Mouse (Mus musculus) frontal cortex, adult (tissue): ENCODE measurements at regions not wholly inside any gene's neighbourhood (a gene's known extent, or its start where the extent isn't known, plus 50 kb on each side); places are given as distances from the start of the nearest gene placed in this dataset.
A peak's percentile ranks its signal among the peaks of the same experiment; 100 is the strongest.
"Not testable (repeated sequence)": the region's sequence is repeated elsewhere in the genome, so short reads cannot be mapped to it uniquely, and the experiment has no call there.

Experiments
- ATAC-seq: cut with Nextera tagmentation; 2 replicates; pipeline ENCODE4 v1.9.2; 2017; ENCODE audit warnings: mild to moderate bottlenecking, moderate library complexity, mixed read lengths; ENCODE audit not compliant: low TSS enrichment

DNA sequence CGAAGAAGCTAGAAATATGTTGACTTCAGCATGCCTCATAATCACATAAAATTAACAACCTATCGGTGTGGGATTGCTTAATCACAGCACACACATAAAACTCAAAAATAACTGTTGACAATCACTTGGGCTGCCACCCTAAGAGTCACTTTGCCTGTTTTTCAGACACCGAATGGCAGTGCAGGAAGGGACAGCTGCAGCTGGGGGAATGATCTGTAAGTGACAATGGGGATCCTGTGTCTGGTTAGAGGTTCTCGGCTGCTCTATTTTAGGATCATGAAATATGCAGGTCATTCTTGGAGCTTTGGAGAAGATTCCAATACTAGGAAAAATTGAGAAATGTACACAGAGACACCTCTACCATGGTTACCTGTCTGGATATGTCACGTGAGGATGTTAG, 54.4 kb upstream of the Tcf12 start:
- ATAC-seq = peak; percentile 41; the same call in 1 of the 2 replicates

DNA sequence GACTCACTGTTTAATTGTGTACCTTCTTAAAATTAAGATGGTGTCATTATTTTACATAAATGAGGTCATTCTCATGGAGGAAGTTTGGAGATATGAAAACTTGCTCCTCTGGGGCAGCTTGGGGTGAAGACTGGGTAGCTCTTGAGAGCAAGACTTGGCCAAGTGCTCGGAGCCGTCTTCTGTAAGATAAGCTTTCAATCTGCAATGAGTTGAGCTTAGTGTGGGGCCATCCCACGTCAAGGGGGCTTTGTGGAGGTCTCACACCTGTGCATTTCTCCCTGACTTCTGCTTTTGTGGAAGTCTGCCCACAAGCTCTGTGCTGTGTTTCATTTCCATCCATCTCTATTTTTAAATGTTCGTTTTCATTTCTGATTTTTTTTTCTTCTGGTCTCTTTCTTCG, 54.9 kb upstream of the Tcf12 start:
- no peak for ATAC-seq

- ATAC-seq = no peak
These were observed 57.6 kb upstream of the Tcf12 start for GRCm38 (mm10) chr9:72169231-72169630.

- ATAC-seq = no peak
These were observed 58.1 kb upstream of the Tcf12 start for GRCm38 (mm10) chr9:72169728-72170188.

DNA sequence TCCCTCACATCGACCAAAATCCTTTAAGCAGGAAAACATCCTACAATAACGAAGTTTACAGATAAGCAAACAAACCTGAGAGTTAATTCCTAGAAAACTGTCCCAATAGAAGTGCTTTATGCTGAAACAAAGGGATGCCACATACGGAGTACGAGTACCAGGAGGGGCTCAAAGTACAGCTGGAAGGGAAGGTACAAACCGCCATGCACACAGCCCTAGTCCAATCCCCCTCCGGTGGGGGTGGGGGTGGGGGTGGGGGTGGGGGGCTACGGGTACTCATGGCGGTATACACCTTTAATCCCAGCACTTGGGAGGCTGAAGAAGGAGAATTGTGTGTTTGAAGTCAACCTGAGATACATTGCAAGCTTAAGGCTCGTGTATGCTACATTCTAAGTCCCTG, 58.6 kb upstream of the Tcf12 start:
- no peak for ATAC-seq

DNA sequence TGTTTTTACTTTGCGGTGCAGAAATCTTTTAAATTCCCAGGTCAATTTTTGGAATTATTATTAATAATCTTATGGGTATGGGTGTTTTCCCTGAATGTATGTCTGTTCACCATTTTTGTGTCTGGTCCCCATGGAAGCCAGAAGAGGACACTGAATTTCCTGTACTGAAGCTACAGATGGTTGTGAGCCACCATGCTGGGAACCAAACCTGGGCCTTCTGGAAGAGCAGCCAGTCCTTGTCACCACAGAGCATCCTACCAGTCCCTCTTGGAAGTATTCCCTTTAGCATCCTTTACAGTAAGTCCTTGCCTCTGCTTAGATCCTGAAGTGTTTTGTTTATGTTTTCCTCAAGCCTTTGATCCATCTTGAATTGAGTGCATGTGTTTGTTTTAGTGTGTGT, 60.7 kb upstream of the Tcf12 start:
- ATAC-seq = no peak

- peak; percentile 75; the same call in 1 of the 2 replicates for ATAC-seq
These were observed 69.3 kb upstream of the Tcf12 start for GRCm38 (mm10) chr9:72180972-72181371.

- ATAC-seq = no peak
These were observed 71.7 kb upstream of the Tcf12 start for GRCm38 (mm10) chr9:72183336-72183735.

DNA sequence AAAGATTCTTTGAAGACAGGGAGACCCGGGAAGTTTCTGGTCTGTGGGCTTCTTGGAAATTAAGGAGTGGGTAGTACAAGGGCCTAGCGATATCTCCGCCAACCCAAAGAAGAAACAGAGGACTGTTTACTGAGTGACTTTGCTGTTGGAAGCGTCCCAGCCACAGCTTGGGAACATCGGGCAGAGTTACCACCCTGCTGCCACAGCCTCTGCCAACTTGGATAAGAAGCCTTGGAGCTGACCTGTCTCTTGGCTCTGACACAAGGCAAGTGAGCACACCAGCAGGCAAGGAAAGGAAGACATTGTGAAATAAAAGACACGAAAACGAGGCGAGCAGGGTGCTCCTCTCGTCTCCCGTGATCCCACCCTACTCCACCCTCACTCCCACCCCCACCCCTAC, 72.3 kb upstream of the Tcf12 start:
- ATAC-seq = peak; percentile 58; the same call in 1 of the 2 replicates

DNA sequence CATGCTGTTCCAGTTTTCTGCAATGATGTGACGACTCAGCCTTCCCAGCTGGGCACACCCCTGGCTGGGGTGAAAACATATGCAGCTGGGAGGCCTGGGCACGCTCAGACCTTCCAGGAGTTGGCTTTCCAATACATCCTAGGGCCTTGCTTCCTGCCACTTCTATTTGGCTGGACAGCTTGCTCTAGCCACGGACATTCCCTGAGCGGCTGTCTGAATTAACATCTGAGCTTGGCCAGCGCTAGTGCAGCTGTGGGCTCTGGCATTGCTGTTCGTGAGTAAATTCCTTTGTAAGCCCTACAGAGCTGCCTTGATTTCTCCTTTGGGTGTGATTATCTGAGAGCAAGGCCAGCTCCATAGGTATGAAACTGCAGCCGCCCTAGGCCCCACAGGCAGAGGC, 78.2 kb upstream of the Tcf12 start:
- no peak for ATAC-seq

- no peak for ATAC-seq
These were observed 79.0 kb upstream of the Tcf12 start for GRCm38 (mm10) chr9:72190631-72191030.

DNA sequence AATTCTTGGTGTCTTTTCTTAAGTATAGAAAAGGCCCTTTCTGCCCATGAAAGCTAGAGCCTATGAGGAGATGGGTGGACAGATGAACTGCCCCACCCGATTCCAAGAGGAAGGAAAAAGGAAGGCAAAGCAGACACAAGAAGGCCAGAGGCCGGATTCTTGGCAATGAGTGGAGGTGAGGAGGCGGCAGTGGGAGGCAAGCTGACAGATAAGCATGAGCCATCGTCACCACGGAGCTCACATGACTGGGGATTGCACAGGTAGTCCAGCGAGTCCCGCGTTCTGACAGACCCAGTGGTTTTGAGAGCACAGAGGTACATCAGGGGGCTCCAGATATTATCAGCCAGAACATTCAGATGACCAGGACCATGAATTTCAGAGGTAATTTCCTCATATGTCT, 79.4 kb upstream of the Tcf12 start:
- ATAC-seq = no peak

DNA sequence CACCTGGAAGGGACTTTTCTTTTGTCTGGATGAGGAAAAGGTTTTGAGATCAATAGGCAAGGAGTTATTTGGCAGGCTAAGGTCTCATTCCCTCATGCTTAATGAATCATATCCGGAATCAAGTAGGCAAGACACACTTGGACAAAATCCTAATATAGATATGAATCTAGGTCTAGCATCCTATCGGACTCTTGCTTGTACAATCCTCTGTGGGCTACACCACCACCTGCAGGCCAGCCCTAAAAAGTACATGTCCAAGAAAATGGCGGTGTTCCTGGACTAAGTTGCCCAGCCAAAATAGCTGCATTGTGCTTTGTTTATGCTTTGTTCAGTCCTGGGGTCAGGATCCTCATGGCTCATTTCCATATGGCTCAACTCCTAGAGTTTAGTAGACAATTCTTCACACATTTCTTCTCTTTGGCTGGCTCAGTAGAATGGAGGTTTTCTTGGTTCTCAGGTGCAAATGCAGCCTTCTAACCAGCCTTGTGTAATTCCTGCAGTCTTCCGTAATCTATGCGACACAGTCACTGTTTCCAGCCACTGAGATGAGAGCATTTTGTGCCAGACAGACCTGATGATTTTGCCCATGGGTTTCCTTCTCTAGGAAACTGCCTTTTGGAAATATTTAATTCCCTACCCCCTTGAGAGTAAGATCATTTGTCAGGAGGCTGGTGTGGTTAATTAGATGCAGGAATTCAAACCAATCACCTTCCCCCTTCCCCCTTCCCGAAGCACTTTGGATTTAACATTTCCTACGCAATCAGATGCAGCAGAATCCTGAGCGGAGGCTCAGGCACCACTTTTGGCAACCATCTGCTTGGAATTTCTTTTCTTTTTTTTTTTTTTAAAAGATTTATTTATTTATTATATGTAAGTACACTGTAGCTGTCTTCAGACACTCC, 80.6 kb upstream of the Tcf12 start:
- peak; percentile 56 for ATAC-seq

- ATAC-seq = not testable (repeated sequence)
These were observed 81.3 kb upstream of the Tcf12 start for GRCm38 (mm10) chr9:72192953-72193337.

DNA sequence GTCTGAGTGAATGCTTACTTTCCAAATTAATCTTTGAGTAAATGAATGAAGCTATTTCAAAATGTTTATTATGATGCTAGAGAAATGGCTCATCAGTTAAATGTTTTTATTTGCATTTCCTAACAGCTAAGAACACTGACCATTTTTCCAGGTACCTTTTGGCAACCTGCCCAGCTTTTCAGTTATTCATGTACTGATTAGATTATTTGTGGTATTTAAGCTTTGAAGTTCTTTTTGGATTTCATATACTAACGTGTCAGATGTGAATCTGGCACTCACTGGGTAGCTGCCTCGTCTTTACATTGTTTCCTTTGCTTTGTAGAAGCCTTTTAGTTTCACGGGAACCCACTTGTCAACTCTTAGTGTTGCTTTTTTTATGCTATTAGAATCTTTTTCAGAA, 79.3 kb upstream of the Zfp280d start:
- ATAC-seq = no peak

DNA sequence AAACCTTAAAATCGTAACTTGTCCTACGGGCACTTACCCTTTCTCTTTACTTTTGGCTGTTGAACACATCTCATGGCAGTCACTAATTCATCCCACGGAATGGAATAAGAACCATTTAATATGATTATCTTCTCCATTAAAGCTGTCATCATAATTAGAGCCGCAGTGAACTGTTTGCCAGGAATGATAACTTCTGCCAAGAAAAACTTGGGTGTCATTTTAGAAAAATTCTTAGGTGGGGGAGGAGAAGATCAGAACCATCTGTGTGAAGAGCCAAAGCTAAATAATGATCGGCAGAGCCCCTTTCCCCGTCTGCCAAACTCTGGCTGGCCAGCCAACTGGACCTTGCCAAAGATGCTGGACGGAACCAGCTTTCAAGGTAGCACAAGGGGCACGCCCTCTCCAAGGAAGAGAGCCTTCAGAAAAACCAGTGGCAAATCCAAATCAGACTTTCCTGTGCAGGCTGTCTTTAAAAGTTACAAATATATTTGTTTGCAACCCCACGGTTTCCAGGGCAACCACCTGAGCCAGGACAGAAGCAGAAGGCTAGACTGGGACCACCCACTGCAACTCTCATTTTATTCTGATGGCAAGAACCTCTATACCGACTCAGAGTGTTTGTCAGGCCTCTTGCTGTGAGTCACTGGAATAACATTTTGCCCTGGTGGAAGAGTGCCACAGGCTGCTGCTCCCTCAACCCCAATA, 77.9 kb upstream of the Zfp280d start:
- ATAC-seq = peak; percentile 31; the same call in 1 of the 2 replicates

GRCm38 (mm10) chr9:72197331-72197732, 77.3 kb upstream of the Zfp280d start:
- peak; percentile 88 for ATAC-seq

DNA sequence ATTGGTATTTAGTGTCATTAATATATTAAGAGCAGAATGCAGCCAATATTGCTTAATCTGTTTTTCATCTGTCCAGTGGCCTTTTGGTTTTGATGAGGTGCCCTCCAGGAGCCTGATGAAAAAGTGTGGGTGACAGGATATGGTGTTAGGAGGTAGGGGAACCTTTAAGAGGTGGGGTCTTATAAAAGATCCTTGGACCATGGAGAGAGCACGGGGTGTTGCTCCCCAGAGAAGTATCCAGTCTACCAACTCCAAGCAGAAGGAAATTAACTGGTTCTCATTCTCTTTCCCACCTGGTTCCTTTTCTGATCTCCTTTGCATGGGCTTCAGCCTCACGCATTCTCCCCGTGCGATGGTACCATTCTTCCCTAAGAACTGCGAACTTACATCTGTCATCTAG, 75.7 kb upstream of the Zfp280d start:
- no peak for ATAC-seq

GRCm38 (mm10) chr9:72204357-72204905, 70.2 kb upstream of the Zfp280d start:
- peak; percentile 65; the same call in 1 of the 2 replicates for ATAC-seq

GRCm38 (mm10) chr9:72205815-72206214, 68.8 kb upstream of the Zfp280d start:
- ATAC-seq = no peak

DNA sequence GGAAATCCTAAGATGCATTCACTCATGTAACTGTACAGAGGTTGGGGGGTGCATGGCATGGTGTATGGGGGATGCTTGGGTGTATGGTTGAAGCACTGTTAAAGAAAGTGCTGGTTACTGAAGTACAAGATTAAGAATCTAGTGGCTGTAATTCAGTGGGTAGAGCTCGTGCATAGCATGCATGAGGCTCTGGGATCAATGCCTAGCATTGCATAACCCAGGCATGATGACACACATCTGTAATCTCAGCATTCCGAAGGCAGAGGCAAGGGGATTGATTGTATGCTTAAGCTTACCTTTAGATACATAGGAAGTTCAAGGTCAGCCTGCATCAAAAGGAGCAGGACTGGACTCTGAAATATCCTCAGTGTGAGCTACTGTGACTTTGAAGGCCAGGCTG, 67.7 kb upstream of the Zfp280d start:
- ATAC-seq = no peak

- ATAC-seq = no peak
These were observed 66.4 kb upstream of the Zfp280d start for GRCm38 (mm10) chr9:72208296-72208695.
